Mouse (Mus musculus): ENCODE measurements around the gene Swi5. TPM values are rescaled to one million over a fixed set of nuclear protein-coding genes. Genes with fewer than 3 reads are reported as not detected.

The Swi5 gene
- polyA plus RNA-seq, 1 experiment from 2014 or later: 488 TPM

Other genes with a start within 250 kb of the Swi5 start
- 1.5 and 2.2 TPM in 2 replicates for gene Fam78a, start 203.2 kb downstream of the Swi5 start, polyA plus RNA-seq (2016; fragmentation: Nextera tagmentation; extraction: Ambion mirVana)
- 7.6 and 7.9 TPM in 2 replicates for gene Plpp7, start 192.5 kb downstream of the Swi5 start, polyA plus RNA-seq (2016; fragmentation: Nextera tagmentation; extraction: Ambion mirVana)
- gene Prrc2b, start 137.0 kb downstream of the Swi5 start, polyA plus RNA-seq (2016; fragmentation: Nextera tagmentation; extraction: Ambion mirVana): 55.6 and 68.9 TPM in 2 replicates
- gene Pomt1, start 51.5 kb downstream of the Swi5 start, polyA plus RNA-seq (2016; fragmentation: Nextera tagmentation; extraction: Ambion mirVana): 27.1 and 27.2 TPM in 2 replicates
- 77.2 and 83.0 TPM in 2 replicates for gene Uck1, start 27.9 kb downstream of the Swi5 start, polyA plus RNA-seq (2016; fragmentation: Nextera tagmentation; extraction: Ambion mirVana)
- 20.2 and 22.6 TPM in 2 replicates for gene Golga2, start 691 bp downstream of the Swi5 start, polyA plus RNA-seq (2016; fragmentation: Nextera tagmentation; extraction: Ambion mirVana)
- gene Ciz1, start 64.3 kb upstream of the Swi5 start, polyA plus RNA-seq (2016; fragmentation: Nextera tagmentation; extraction: Ambion mirVana): 56.3 and 69.4 TPM in 2 replicates
- 12.3 and 17.0 TPM in 2 replicates for gene Dnm1, start 65.3 kb upstream of the Swi5 start, polyA plus RNA-seq (2016; fragmentation: Nextera tagmentation; extraction: Ambion mirVana)
- gene 1110008P14Rik, start 93.9 kb upstream of the Swi5 start, polyA plus RNA-seq (2016; fragmentation: Nextera tagmentation; extraction: Ambion mirVana): 41.4 and 66.7 TPM in 2 replicates
- gene Lcn2, start 100.2 kb upstream of the Swi5 start, polyA plus RNA-seq (2016; fragmentation: Nextera tagmentation; extraction: Ambion mirVana): not detected in 2 replicates
- gene Ptges2, start 107.8 kb upstream of the Swi5 start, polyA plus RNA-seq (2016; fragmentation: Nextera tagmentation; extraction: Ambion mirVana): 26.3 and 32.3 TPM in 2 replicates
- gene Naif1, start 162.4 kb upstream of the Swi5 start, polyA plus RNA-seq (2016; fragmentation: Nextera tagmentation; extraction: Ambion mirVana): 6.0 and 6.4 TPM in 2 replicates
- gene Slc25a25, start 163.4 kb upstream of the Swi5 start, polyA plus RNA-seq (2016; fragmentation: Nextera tagmentation; extraction: Ambion mirVana): 28.8 and 34.4 TPM in 2 replicates
- gene Fam102a, start 247.3 kb upstream of the Swi5 start, polyA plus RNA-seq (2016; fragmentation: Nextera tagmentation; extraction: Ambion mirVana): 10.9 and 11.0 TPM in 2 replicates